Mouse (Mus musculus) frontal cortex, postnatal 10 days (tissue): ENCODE results near the gene Gdap2.

Experiments
- DNase-seq, 2 experiments: peaks; one replicate each; pipeline ENCODE4 v3.0.0; 2022; ENCODE audit warnings: low spot score in 2 of 2, mixed read lengths in 1 of 2

Gene Gdap2

GRCm38 (mm10) chr3:100162315-100163105 is at the start of gene Gdap2, which contains the start of gene Wdr3:
Gene Gdap2, plus strand, starts transcription at chr3:100162381.
Gene Wdr3, minus strand, starts transcription at chr3:100162407.
- DNase-seq, result peak; percentile 87 to 93

GRCm38 (mm10) chr3:100118681-100119080 is 43.5 kb upstream of the Gdap2 start:
- DNase-seq, result no peak

- no peak for DNase-seq
Measured at GRCm38 (mm10) chr3:100121961-100122360, 40.2 kb upstream of the Gdap2 start.

- DNase-seq, result no peak
Measured at GRCm38 (mm10) chr3:100122445-100122844, 39.7 kb upstream of the Gdap2 start.

- no peak for DNase-seq
Measured at GRCm38 (mm10) chr3:100160682-100161445, 1.3 kb upstream of the Gdap2 start.

- no peak for DNase-seq
Measured at GRCm38 (mm10) chr3:100161665-100162314, 391 bp upstream of the Gdap2 start.

- DNase-seq, result no peak
Measured at GRCm38 (mm10) chr3:100163556-100163955, 1.4 kb downstream of the Gdap2 start.

GRCm38 (mm10) chr3:100164991-100165390 is 2.8 kb downstream of the Gdap2 start:
- no peak for DNase-seq

- no peak for DNase-seq
Measured at GRCm38 (mm10) chr3:100176031-100176430, 13.8 kb downstream of the Gdap2 start.

GRCm38 (mm10) chr3:100180471-100180870 is 18.3 kb downstream of the Gdap2 start:
- no peak for DNase-seq

- DNase-seq, result peak; percentile 51 to 61
Measured at GRCm38 (mm10) chr3:100189444-100189843, 27.3 kb downstream of the Gdap2 start.

GRCm38 (mm10) chr3:100189861-100190260 is 27.7 kb downstream of the Gdap2 start:
- DNase-seq, result peak in 1 of 2 experiments; percentile 8

- no peak for DNase-seq
Measured at GRCm38 (mm10) chr3:100194210-100194609, 32.0 kb downstream of the Gdap2 start.

- DNase-seq, result no peak
Measured at GRCm38 (mm10) chr3:100201554-100201953, 39.4 kb downstream of the Gdap2 start.

GRCm38 (mm10) chr3:100206973-100207372 is 44.8 kb downstream of the Gdap2 start:
- DNase-seq, result no peak

GRCm38 (mm10) chr3:100215469-100215868 is 53.3 kb downstream of the Gdap2 start:
- no peak for DNase-seq

- no peak for DNase-seq
Measured at GRCm38 (mm10) chr3:100225326-100225959, 63.3 kb downstream of the Gdap2 start.

- no peak for DNase-seq
Measured at GRCm38 (mm10) chr3:100227509-100227908, 65.3 kb downstream of the Gdap2 start.

- DNase-seq, result no peak
Measured at GRCm38 (mm10) chr3:100228981-100229380, 66.8 kb downstream of the Gdap2 start.

GRCm38 (mm10) chr3:100236725-100237436 is 74.7 kb downstream of the Gdap2 start:
- DNase-seq, result no peak

GRCm38 (mm10) chr3:100242230-100242629 is 80.0 kb downstream of the Gdap2 start:
- no peak for DNase-seq
